In genomic region chr11:22008129-22008596, GRCm38 (mm10) we compare ENCODE assay signal across 9 mouse cellular contexts. TPM values are rescaled to one million over a fixed set of nuclear protein-coding genes. Genes with fewer than 3 reads are reported as not detected.
DNase-seq lines count a peak whose midpoint lies in the region; ATAC-seq and TF ChIP-seq lines count a peak whose summit lies in the region.
"Had no signal": no experiment of that assay in that cellular context is flagged by ENCODE, and none has a peak within 500 bp of the region (broad histone marks: within the 10 kb centered on the region; RNA-seq: fewer than 3 reads in every experiment).

No protein-coding gene starts in this region.

- H3K4me2 ChIP-seq in midbrain, embryonic 15.5 days: peak overlapping the region; percentile 38

- H3K27ac ChIP-seq in layer of hippocampus, adult 2 months: peak overlapping the region; percentile 70
- H3K27ac ChIP-seq in midbrain, embryonic 15.5 days: peak overlapping the region; percentile 74

- ATAC-seq in granulocyte monocyte progenitor cell, adult 5-6 weeks (replicated peaks; ENCODE audit: poor library complexity, severe bottlenecking): peak; percentile 96
- peak; percentile 27 for ATAC-seq in midbrain, embryonic 15.5 days (replicated peaks)

- no peak for TF ChIP-seq CTCF in layer of hippocampus, adult 2 months (conservative IDR thresholded peaks at IDR 0.05)

- H3K4me3 ChIP-seq in layer of hippocampus, adult 2 months: peak overlapping the region; percentile 17; the same call in 1 of the 2 replicates
- peak overlapping the region; percentile 4; the same call in 1 of the 2 replicates for H3K4me3 ChIP-seq in midbrain, embryonic 15.5 days

- DNase-seq in layer of hippocampus, adult 2 months (ENCODE audit: low spot score in 2 of 2): no peak
- DNase-seq in layer of hippocampus, adult 18-20 months (ENCODE audit: low spot score in 2 of 2): no peak
- DNase-seq in ZHBTc4 (ENCODE audit: low read depth, low spot score): peak; percentile 18
- no peak for DNase-seq in ovary, postnatal 14 days (ENCODE audit: low spot score)
- DNase-seq in T-cell, adult 2 months (ENCODE audit: low spot score): no peak
- DNase-seq in layer of hippocampus, postnatal 25 days (ENCODE audit: extremely low spot score in 1 of 2, low spot score in 1 of 2): no peak

- WGBS in midbrain, embryonic 15.5 days: 9% methylated on average over 10 of the region's 10 CpGs

- H3K9ac ChIP-seq in midbrain, embryonic 15.5 days: no peak overlapping the region

- H3K9me3 ChIP-seq in midbrain, embryonic 15.5 days: no peaks in the 10 kb centered on the region

- H3K4me1 ChIP-seq in midbrain, embryonic 15.5 days: peaks cover 29% of the 10 kb centered on the region

- H3K27me3 ChIP-seq in midbrain, embryonic 15.5 days (replicated peaks): peaks cover 40% of the 10 kb centered on the region

- H3K36me3 ChIP-seq in midbrain, embryonic 15.5 days (replicated peaks): no peaks in the 10 kb centered on the region

RNA-seq across cellular contexts. Expression of gene Otx1, which starts 5.5 kb away (rescaled TPM):
- 1 to 10 TPM; 3.6 to 4.2 TPM for total RNA-seq in layer of hippocampus, adult 2 months (2021)
- 1 to 10 TPM; 3.2 to 4.6 TPM for total RNA-seq in layer of hippocampus, adult 18-20 months (2021)
- total RNA-seq in granulocyte monocyte progenitor cell, adult 5-6 weeks (2014; fragmentation: Nextera tagmentation): not detected in 2 replicates
- not detected in 2 replicates for total RNA-seq in granulocyte monocyte progenitor cell, adult 5-6 weeks (2017)
- 11.5 and 12.2 TPM in 2 replicates for polyA plus RNA-seq in midbrain, embryonic 15.5 days (2015; fragmentation: Nextera tagmentation; extraction: Ambion mirVana)
- total RNA-seq in layer of hippocampus, postnatal 25 days (2021): 1 to 10 TPM; 4.1 to 4.2 TPM
- total RNA-seq: liver, adult 2 months had no signal
- polyA plus RNA-seq: liver, adult 2 months had no signal

Comparison
In these comparisons a context has a peak if more than half of its experiments do, and no peak if none do; other contexts are left out.
1. RNA of gene Otx1, which starts 5.5 kb away (total RNA-seq): 3.2 to 4.6 TPM in layer of hippocampus, adult 18-20 months, 3.6 to 4.2 TPM in layer of hippocampus, adult 2 months and 4.1 to 4.2 TPM in layer of hippocampus, postnatal 25 days; not detected in granulocyte monocyte progenitor cell, adult 5-6 weeks; every median in the first group is over 4 times any median in the second.